Mouse (Mus musculus) C2C12 (cell line): ENCODE data around the gene Pigyl.

Source experiments
- CTCF ChIP-seq: IDR thresholded peaks from one replicate; pipeline ENCODE4 v1.5.1; 2011; ENCODE audit not compliant: control insufficient read depth, insufficient read depth, insufficient read length
- FOSL1 ChIP-seq: IDR thresholded peaks from one replicate; pipeline ENCODE4 v1.8.0; 2011; ENCODE audit warnings: mild to moderate bottlenecking, low read length; ENCODE audit not compliant: poor library complexity, insufficient read depth, severe bottlenecking
- MAX ChIP-seq: IDR thresholded peaks from one replicate; pipeline ENCODE4 v1.6.1; 2011; ENCODE audit warnings: mild to moderate bottlenecking, control low read depth
- MYOD1 ChIP-seq: IDR thresholded peaks from one replicate; pipeline ENCODE4 v1.6.1; 2011; ENCODE audit warnings: low read depth; ENCODE audit not compliant: control insufficient read depth, insufficient read length
- MYOG ChIP-seq: IDR thresholded peaks from one replicate; pipeline ENCODE4 v1.6.1; 2011; ENCODE audit not compliant: control insufficient read depth, insufficient read length; ENCODE audit errors: extremely low read depth
- USF1 ChIP-seq: IDR thresholded peaks from one replicate; pipeline ENCODE4 v1.6.1; 2011; ENCODE audit warnings: low read depth, mild to moderate bottlenecking, control low read depth, moderate library complexity

- TF ChIP-seq USF1 (no peak), CTCF (no peak), MAX (no peak), MYOG (no peak), FOSL1 (no peak), MYOD1 (no peak)
Observed at GRCm38 (mm10) chr9:22196412-22196811, 39.8 kb downstream of the Pigyl start.
